Mouse (Mus musculus) CD4-positive, CD25-positive, alpha-beta regulatory T cell, adult 2 months (primary cell): Measurements from ENCODE around the gene Gm28308.

Source experiments
- DNase-seq: peaks from one replicate; pipeline ENCODE4 v3.0.0-alpha.2; 2012; ENCODE audit warnings: low read depth, low spot score

Gm28308 gene

DNA sequence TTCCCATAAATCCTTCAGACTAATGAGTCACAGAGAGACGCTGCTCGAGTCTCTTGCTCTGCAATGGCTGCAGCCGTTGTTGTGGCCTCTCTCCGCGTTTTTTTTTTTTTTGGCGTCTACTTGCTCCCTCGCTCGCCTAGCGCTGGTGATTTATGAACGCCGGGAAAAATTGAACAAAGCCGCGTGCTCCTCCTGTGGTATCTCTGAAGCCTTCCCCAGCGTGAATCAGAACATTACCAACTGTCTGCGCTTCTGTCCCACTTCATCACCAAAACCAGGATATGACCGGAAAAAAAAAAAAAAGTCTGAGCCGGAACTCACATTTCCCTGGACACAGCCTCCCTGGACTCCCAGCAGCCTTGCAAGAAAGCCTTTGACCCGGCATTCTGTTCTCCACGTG is 27.9 kb downstream of the Gm28308 start:
- no peak for DNase-seq

DNA sequence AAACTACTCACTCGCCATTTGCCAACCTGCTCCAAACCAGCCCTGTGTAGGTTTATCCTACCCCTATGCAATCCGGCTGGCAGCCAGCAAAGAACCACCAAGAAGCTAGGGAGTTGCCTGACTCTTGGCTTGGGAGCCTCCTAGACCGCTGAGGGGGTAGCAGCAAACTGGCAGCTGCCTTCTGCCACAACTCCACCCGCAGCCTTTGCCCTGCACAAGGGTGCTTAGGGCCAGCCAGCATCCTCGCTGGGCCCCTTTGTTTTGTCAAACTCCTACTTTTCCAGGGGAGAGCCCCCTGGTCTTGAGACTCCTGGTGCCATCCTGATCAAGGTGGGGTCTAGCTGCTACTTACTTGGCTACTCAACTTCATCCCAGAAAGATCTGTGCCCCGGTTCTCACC is 28.5 kb downstream of the Gm28308 start:
- no peak for DNase-seq

- no peak for DNase-seq
Observed at GRCm38 (mm10) chr6:52183311-52184080, 29.6 kb downstream of the Gm28308 start.

GRCm38 (mm10) chr6:52182793-52183192 is 30.3 kb downstream of the Gm28308 start:
- DNase-seq, result no peak

DNA sequence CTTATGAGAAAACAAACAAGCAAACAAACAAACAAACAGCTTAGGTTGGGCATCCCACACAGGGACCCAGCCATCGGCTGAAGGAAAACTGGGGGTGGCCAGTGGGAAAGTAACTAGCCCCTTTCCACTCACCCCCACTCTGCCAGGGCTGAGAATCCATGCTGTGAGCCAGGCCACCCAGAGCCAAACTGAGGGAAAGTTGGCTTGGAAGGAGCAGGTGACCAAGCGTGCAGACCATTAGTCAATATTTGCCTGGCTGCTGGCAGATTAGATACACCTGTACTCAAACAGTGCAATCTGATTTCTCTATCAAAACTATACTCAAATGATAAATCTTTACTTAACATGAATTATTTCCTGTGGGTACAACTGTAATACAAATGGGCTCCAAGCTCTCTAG is 31.1 kb downstream of the Gm28308 start:
- no peak for DNase-seq

DNA sequence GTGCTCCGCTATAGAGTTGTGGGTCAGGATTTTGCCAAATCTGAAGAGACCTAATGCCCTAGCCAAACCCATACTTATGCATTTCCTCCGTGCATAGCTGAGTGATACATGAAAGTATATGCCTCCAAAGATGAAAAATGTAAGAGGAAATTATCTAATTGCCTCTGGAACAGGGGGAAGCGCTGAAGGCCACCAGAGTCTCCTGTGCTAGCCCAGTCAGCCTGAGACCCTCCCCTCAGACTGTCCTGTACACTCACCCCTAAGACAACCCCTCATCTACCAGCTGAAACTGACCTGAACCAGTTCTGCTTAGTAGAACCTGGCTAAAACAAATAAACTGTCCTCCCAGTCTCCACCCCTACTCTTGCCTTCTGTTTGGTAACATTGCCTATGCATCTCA is 32.4 kb downstream of the Gm28308 start:
- no peak for DNase-seq

GRCm38 (mm10) chr6:52180213-52180710 is 32.9 kb downstream of the Gm28308 start:
- DNase-seq, result no peak

GRCm38 (mm10) chr6:52179690-52180089 is 33.4 kb downstream of the Gm28308 start:
- DNase-seq, result no peak

DNA sequence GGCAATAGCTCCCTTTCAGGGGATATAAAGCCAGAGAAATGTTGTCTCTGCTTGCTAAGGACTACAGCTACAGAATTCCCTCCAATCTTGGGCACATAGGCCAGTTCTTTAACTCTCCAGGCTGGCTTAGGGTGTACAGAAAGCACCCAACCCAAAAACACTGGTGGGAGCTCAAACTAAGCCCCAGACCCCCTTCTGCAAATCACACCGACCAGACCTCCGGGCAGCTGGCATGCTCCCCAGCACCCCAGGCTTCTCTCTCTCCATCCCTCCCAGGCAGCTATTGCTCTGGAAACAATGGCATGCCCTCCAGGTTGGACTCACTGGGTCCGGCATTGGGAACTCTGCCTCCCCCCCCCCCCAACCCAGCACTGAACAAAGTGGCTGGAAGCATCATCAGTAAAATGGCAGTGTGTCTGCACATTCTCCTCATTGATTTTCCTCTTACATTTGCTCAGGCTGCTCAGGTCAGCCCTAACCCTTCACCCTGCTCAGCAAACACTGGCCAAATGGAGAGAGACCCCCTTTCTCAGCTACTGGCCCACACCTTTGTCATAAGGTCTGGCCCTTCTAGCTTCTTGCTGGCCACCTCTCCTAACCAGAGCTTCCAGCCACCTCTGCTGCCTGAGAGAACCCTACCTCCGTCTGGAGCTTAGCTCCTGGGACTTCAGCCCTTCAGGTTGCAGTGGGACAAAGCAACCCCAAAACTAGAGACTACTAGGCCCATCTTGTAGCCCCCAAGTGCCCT is 34.0 kb downstream of the Gm28308 start:
- no peak for DNase-seq

- no peak for DNase-seq
Observed at GRCm38 (mm10) chr6:52177806-52178205, 35.3 kb downstream of the Gm28308 start.

- DNase-seq, result no peak
Observed at GRCm38 (mm10) chr6:52177061-52177735, 35.9 kb downstream of the Gm28308 start, which contains the start of gene 5730596B20Rik. TSS of gene 5730596B20Rik (plus strand) at chr6:52177498.

DNA sequence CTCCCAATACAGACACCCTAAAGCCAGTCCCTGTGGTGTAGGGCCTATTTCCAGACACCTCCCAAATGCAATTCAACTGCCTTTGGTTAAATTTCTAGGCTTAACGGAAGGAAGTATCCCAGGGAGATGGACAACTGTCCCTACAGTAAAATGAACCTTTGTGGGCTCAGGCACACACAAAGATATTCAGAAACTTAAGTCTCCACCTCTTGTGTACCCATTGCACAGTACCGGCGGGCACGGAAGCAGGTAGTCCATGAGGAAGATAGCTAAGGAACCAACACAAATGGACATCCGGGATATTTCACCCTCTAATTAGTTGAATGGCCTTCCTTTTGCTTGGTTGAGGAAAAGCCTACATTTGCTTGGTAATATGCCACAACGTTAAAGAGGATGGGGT is 36.7 kb downstream of the Gm28308 start:
- DNase-seq, result no peak

DNA sequence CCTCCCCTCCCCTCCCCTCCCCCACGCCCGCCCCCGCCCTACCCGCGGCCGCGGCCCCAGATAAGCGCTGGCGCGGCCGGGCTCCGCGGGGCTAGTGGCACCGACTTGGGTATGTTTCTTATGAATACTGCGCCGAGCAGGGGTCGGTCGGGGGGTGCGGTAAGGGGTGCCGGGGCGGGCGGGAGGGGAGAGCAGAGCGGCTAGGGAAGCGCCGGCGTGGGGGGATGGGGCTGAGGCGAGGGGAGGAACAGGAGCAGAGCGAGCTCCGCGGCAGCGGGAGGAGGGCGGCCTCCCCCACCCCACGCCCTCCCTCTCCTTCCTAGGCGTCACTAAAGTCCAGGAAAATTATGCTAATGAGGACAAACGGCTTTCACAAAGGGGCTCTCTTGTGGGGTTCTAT is 37.3 kb downstream of the Gm28308 start:
- no peak for DNase-seq

DNA sequence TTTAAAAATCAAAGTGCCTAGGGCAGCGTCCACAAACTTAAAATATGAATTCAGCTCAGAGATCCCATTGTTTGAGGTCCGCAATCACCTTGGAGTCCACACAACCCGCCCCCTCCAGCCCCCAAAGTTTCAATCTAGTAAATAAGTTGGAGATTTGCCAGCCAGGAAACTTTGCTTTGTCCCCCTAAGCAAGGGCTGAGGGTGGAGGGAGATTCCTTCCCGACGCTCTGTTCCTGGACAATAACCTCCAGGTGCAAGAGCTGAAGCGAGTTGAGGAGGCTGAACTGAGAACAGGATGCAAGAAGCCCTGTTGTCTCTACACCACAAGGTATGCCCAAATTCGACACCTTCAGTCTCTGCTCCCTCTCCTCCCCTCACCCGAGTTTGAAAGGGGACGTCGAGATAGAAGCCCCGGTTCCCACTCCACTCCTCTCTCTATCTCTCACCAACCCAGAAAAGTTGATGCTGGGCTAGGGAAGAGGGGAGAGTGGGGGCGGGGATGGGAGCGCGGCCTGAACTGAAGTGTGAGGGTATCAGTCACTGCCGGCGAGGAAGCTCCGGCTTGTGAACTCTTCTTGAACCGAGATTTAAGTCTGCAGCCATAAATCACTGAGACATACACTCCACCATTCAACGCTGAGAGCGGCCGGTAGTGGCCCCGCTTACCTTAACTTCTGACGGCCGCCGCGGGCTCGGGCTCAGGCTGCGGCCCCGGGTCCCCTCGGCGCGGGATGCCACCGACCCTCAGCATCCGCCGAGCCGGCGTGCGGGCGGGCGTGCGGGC is 38.0 kb downstream of the Gm28308 start:
- DNase-seq, result no peak

DNA sequence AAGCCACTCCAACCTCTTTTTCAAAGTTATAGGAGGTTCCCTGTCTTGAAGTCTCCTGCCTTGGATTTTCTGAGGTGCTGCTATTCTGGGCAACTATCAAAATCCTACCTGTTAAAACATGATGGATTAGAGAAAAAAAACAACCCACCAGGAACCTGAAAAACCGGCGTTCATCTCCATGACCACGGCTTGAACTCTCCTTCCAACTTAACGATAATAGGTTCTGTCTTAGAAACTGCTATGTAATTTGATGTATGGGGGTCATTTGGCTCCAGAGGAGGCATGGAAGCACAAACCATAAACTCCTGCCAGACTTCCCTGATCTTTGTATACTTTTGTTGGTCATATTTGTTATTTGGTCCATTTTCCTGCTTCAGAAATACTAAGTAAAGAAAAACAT is 39.5 kb downstream of the Gm28308 start:
- DNase-seq, result no peak

GRCm38 (mm10) chr6:52172501-52172900 is 40.6 kb downstream of the Gm28308 start:
- no peak for DNase-seq

- no peak for DNase-seq
Observed at GRCm38 (mm10) chr6:52171938-52172337, 41.2 kb downstream of the Gm28308 start.

DNA sequence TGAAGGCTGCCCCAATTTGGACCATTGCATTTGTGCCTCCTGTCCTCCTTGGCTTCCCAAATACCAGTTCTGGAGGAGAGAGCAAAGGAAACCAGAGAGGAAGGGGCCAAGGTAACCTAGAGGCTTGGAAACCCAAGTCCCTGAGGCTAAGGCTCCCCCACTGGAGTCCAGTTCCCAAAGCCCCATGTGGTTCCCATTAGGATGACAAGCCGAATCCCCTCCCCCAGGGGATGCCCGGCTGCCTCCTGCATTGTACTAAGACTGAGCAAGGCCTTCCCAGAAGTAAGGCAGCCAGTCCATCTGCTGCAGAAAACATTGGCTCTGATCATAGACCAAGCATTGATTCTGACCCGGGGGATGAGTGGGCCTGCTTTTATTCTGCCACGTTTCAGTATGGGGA is 41.8 kb downstream of the Gm28308 start:
- no peak for DNase-seq

GRCm38 (mm10) chr6:52170898-52171223 is 42.3 kb downstream of the Gm28308 start:
- no peak for DNase-seq

- no peak for DNase-seq
Observed at GRCm38 (mm10) chr6:52170166-52170897, 42.8 kb downstream of the Gm28308 start.
